Mouse (Mus musculus) heart, postnatal 0 days (tissue): ENCODE results near the gene Top2b. TPM values are rescaled to one million over a fixed set of nuclear protein-coding genes. Genes with fewer than 3 reads are reported as not detected.

ENCODE experiments used
- ATAC-seq: fragments of 200-750 bp; cut with Nextera tagmentation; 2 replicates; pipeline ENCODE4 v1.8.0; 2017; ENCODE audit warnings: low read depth, moderate number of reproducible peaks, moderate library complexity; ENCODE audit not compliant: insufficient read depth
- DNase-seq: peaks from one replicate; pipeline ENCODE4 v3.0.0-alpha.2; 2016; ENCODE audit warnings: low spot score
- H3K27ac ChIP-seq: fragments of 300-500 bp; sonication (generic); 2 replicates; pipeline ENCODE4 v1.5.1; 2014; ENCODE audit warnings: low read depth, mild to moderate bottlenecking
- H3K27me3 ChIP-seq: fragments of 300-500 bp; sonication (generic); 2 replicates; pipeline ENCODE4 v1.6.1; 2014; ENCODE audit warnings: low read length, mixed read lengths; ENCODE audit not compliant: control insufficient read depth, insufficient read depth
- H3K36me3 ChIP-seq: fragments of 300-500 bp; sonication (generic); replicated peaks from 2 replicates; pipeline ENCODE4 v1.6.1; 2014; ENCODE audit warnings: low read length, mixed read lengths; ENCODE audit not compliant: control insufficient read depth, insufficient read depth
- H3K4me1 ChIP-seq: fragments of 300-500 bp; sonication (generic); 2 replicates; pipeline ENCODE4 v1.6.1; 2014; ENCODE audit warnings: antibody characterized with exemption; ENCODE audit not compliant: control insufficient read depth, insufficient read depth
- H3K4me2 ChIP-seq: fragments of 300-500 bp; sonication (generic); 2 replicates; pipeline ENCODE4 v1.6.1; 2014; ENCODE audit warnings: low read depth, mild to moderate bottlenecking, low read length, moderate library complexity
- H3K4me3 ChIP-seq: fragments of 300-500 bp; sonication (generic); 2 replicates; pipeline ENCODE4 v1.5.1; 2014; ENCODE audit warnings: low read depth, low read length
- H3K9ac ChIP-seq: fragments of 300-500 bp; sonication (generic); replicated peaks from 2 replicates; pipeline ENCODE4 v1.6.1; 2014; ENCODE audit warnings: low read depth, low read length, mixed read lengths
- H3K9me3 ChIP-seq: fragments of 300-500 bp; sonication (generic); replicated peaks from 2 replicates; pipeline ENCODE4 v1.6.1; 2016; ENCODE audit warnings: low read length; ENCODE audit not compliant: control insufficient read depth
- CTCF ChIP-seq: IDR thresholded peaks from 2 replicates; pipeline ENCODE4 v1.5.1; 2016; ENCODE audit warnings: antibody characterized with exemption, control low read depth, low read depth
- EP300 ChIP-seq: IDR thresholded peaks from 2 replicates; pipeline ENCODE4 v1.6.1; 2016; ENCODE audit warnings: antibody characterized with exemption, low read depth
- WGBS: fragments of 180-500 bp; shearing (Covaris S2); extraction: QIAGEN DNeasy Blood & Tissue Kit; methylation state at CpG from one replicate; pipeline ENCODE4 v1.1.7; 2014; 5-methylcytosine and 5-hydroxymethylcytosine counted together
- polyA plus RNA-seq: library from polyadenylated mRNA; unstranded; fragments of >200 nt; fragmentation: Nextera tagmentation; extraction: Ambion mirVana; gene quantifications from 2 replicates; pipeline ENCODE4 v1.2.1, GENCODE M21; 2015
- total RNA-seq: library from RNA; depleted of rRNA; stranded (reverse); fragments of >200 nt; gene quantifications from 2 replicates; pipeline ENCODE4 v1.2.3, GENCODE M21; 2014; ENCODE audit warnings: low replicate concordance

Top2b gene
- total and polyA plus RNA-seq, 2 experiments from 2014 or later: 19.8 to 36.2 TPM

DNA sequence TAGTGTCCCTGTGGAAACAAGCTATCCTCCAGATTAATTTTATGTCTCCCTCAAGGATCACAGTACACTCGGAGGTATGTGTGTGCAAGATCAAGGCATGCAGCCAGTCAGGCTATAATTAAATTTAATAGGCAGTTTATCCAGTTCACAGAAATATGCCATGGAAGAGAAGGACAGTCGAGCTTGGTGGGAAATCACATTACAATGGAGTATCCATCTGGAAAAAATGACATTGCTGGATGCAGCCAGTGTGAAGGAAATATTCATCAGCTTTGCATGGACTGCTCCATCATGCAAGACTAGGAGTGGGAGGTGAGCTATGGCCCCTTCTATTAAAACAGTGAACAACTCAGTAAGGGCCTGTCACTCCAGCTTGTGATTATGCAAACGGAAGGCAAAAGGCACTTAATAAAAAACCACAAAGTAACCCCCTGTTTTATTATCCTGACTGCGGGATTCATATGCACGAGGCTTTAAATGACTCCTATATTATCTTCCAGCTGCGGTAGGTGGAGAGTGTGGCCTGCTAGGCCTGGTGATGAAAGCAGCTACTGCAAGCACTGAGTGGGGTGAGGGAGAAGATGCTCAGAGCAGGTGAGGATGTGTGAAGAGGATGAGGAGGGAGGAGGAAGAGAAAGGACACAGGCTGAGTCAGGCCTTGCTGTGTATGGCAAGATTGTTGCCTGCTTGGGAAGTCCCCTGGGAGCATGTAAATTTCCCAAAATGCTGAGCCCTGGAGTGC lies 74.6 kb downstream of the Top2b start:
- DNase-seq: no peak
- TF ChIP-seq CTCF (no peak), EP300 (no peak)
- 71% methylated on average over 6 of the region's 6 CpGs for WGBS
- H3K4me3 ChIP-seq: no peak overlapping the region
- H3K9me3 ChIP-seq: no peaks in the 10 kb centered on the region
- ATAC-seq: no peak
- no peaks in the 10 kb centered on the region for H3K4me1 ChIP-seq
- H3K36me3 ChIP-seq: peaks cover 44% of the 10 kb centered on the region
- no peak overlapping the region for H3K9ac ChIP-seq
- H3K27ac ChIP-seq: no peak overlapping the region
- H3K4me2 ChIP-seq: no peak overlapping the region
- H3K27me3 ChIP-seq: no peaks in the 10 kb centered on the region

DNA sequence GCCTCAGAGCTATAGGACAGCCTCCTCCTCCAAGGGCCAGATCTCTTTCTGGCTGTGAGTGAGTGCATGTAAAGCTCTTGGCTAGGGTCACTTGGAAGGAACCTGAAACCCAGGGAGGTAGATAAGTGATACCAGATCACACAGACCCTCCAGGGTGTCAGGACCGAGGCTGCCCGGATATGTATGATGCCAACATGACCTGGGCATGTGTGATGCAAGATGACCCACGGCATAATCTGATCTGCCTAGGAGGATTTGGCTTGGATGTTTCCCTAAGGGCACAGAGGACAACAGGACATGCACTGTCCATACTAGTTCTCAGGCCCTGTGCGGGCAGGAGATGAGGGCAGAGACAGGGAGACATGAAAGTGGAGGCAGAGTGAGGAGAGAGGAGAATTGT lies 79.9 kb downstream of the Top2b start:
- Histone ChIP-seq H3K27me3 (no peaks in the 10 kb centered on the region), H3K4me3 (no peak overlapping the region), H3K4me1 (peaks cover 4% of the 10 kb centered on the region; the same call in 1 of the 2 replicates), H3K36me3 (peaks cover 16% of the 10 kb centered on the region; the same call in 1 of the 2 replicates), H3K4me2 (no peak overlapping the region), H3K9ac (no peak overlapping the region), H3K9me3 (no peaks in the 10 kb centered on the region), H3K27ac (no peak overlapping the region)
- TF ChIP-seq CTCF (no peak), EP300 (no peak)
- 72% methylated on average over 4 of the region's 4 CpGs for WGBS
- DNase-seq: no peak
- no peak for ATAC-seq

DNA sequence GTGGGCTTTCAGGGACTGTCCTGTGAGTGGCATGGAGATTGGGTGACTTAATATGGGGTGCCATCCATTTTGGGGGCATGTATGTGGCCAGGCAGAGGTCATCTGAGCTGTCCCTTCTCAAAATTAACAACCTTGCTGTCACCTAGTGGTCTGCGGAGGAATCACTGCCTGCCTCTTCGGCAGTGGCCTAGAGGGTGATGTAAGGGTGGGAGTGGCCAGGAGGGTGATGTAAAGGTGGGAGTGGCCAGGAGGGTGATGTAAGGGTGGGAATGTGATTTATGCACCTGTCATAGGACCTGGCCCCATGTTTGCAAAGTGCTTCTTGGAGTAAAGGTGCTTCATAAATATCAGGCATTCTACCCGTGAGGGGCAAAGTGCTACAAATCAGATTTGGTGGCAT lies 82.6 kb downstream of the Top2b start:
- Histone ChIP-seq H3K9me3 (no peaks in the 10 kb centered on the region), H3K36me3 (peaks cover 9% of the 10 kb centered on the region; the same call in 1 of the 2 replicates), H3K4me3 (no peak overlapping the region), H3K4me1 (peaks cover 4% of the 10 kb centered on the region; the same call in 1 of the 2 replicates), H3K27me3 (no peaks in the 10 kb centered on the region), H3K4me2 (no peak overlapping the region), H3K9ac (no peak overlapping the region), H3K27ac (no peak overlapping the region)
- peak; percentile 61 for DNase-seq
- TF ChIP-seq EP300: no peak
- TF ChIP-seq CTCF: peak; percentile 46
- peak; percentile 73 for ATAC-seq
- 42% methylated on average over 3 of the region's 3 CpGs for whole genome bisulfite sequencing

DNA sequence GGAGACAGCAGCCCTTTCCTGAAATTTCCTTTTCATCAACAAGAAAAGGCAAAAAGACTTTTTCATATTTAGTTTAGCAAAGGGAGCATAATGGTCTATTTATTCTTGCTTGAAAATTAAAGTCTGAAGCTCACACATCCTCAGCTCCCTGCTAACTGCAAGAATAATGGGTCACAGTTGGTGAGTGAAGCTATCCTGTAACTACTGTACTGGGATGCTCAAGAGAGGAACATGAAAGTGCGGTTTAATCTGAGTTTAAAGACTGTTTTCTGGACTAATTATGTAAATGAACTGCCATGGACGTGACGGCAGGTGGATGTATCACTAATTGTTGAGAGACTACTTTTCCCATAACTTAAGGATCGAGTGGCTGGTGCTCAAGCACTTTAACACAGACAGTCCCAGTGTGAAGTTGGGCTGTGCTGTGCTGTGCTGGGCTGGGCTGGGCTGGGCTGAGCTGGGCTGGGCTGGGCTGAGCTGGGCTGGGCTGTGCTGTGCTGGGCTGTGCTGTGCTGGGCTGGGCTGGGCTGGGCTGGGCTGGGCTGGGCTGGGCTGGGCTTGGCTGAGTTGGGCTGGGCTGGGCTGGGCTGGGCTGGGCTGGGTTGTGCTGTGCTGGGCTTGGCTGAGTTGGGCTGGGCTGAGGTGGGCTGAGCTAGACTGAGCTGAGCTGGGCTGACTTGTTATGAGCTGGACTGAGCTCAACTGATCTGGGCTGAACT lies 83.4 kb downstream of the Top2b start:
- WGBS: 51% methylated on average over 4 of the region's 4 CpGs
- no peak for TF ChIP-seq CTCF
- no peaks in the 10 kb centered on the region for H3K27me3 ChIP-seq
- ATAC-seq (peak; percentile 81), DNase-seq (no peak)
- no peak overlapping the region for H3K27ac ChIP-seq
- H3K4me3 ChIP-seq: no peak overlapping the region
- H3K36me3 ChIP-seq: peaks cover 2% of the 10 kb centered on the region; the same call in 1 of the 2 replicates
- H3K4me2 ChIP-seq: no peak overlapping the region
- no peaks in the 10 kb centered on the region for H3K9me3 ChIP-seq
- H3K4me1 ChIP-seq: peaks cover 4% of the 10 kb centered on the region; the same call in 1 of the 2 replicates
- H3K9ac ChIP-seq: no peak overlapping the region

DNA sequence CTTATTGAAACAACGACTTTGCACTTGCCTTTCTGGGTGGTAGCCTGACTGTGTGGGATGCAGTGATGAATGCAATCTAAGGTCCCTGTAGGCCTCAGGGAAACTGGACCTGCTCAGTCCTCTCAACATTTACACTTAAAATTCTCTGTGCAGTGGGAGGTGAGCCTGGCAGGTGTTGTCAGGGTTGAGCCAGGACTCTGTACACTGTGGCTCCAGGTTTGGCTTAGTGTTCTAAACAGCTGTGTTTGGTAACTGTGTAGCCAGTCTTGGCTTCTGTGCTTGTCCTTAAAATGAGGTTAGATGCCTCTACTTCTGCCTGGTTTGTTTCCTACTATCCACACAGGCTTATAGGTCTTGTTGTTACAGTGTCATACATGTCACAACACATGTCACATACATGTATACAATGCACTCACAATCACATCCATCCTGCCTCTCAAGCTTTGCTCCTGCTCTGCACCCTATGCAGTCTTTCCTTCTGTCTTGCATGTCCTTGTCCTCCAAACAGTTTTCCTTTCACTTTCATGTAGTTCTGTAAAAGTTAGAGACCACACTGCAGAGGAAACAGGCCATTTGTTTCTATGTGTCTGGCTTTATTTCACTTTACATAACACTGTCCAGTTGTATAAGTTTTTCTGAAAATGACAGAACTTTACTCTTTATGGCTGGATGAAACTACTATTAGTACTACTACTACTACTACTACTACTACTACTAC lies 113.8 kb downstream of the Top2b start:
- no peaks in the 10 kb centered on the region for H3K9me3 ChIP-seq
- no peaks in the 10 kb centered on the region for H3K36me3 ChIP-seq
- WGBS: 88% methylated on average over 1 of the region's 1 CpGs
- H3K27ac ChIP-seq: no peak overlapping the region
- DNase-seq (no peak), ATAC-seq (no peak)
- no peak overlapping the region for H3K9ac ChIP-seq
- no peak overlapping the region for H3K4me2 ChIP-seq
- H3K27me3 ChIP-seq: no peaks in the 10 kb centered on the region
- H3K4me3 ChIP-seq: no peak overlapping the region
- TF ChIP-seq CTCF (no peak), EP300 (no peak)
- peaks cover 25% of the 10 kb centered on the region; the same call in 1 of the 2 replicates for H3K4me1 ChIP-seq
